In the genomic region with DNA sequence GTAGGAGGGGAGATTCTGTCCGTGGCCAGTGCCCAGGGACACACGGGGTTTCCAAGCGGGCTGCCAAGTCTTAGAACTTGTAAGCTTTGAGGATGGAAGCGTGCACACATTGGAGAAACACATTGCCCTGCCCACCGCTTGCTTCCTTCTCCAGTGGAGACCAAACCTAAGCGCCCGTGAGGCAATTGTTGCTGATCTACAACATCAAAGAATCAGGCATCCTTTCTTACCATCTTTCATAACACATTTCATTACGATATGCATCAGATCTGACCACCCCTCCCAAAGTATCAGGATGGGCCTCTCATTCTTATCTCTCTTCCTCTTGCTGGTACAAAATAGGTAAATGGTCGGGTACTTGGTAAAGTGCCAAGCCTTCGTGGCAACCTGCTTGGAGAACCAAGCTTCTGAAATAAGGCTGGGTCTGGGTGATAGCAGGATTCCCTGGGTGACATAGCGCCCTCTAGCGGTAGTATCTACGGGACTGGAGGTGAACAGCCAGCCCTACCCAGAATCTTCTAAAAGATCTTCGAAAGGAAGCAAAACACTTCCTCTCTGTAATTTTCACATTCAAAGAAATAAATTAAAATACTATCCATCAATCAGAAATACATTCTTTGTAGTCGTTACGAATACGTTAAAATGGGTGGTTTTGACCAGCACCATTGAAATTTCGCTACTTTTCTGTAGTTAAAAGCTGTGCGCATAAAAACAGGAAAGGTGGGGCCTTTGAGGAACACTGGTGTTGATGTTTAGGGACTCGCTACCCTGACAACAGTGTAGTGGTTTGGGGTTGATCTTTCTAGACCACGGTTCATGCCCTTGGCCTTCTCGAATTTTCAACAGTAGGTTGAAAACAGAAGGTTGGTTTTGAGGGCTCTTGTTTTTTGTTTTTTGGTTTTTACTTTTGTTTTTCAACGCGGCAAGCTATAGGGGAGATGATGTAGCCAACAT, we compare ENCODE assay signal across 9 mouse cellular contexts. TPM values are rescaled to one million over a fixed set of nuclear protein-coding genes. Genes with fewer than 3 reads are reported as not detected.
DNase-seq lines count a peak whose midpoint lies in the region; ATAC-seq and TF ChIP-seq lines count a peak whose summit lies in the region.
"Had no signal": no experiment of that assay in that cellular context is flagged by ENCODE, and none has a peak within 500 bp of the region (broad histone marks: within the 10 kb centered on the region; RNA-seq: fewer than 3 reads in every experiment).

No protein-coding gene starts in this region.

- H3K79me2 ChIP-seq in heart, adult 2 months (replicated peaks; ENCODE audit: control insufficient read depth, insufficient read depth, low read length) = no peaks in the 10 kb centered on the region

- ATAC-seq in heart, embryonic 12.5 days (ENCODE audit: insufficient number of reproducible peaks, low FRiP score) = no peak

- no peak overlapping the region for H3K27ac ChIP-seq in heart, adult 2 months
- no peak overlapping the region for H3K27ac ChIP-seq in heart, embryonic 12.5 days (ENCODE audit: poor library complexity, severe bottlenecking)
- H3K27ac ChIP-seq: midbrain, embryonic 12.5 days had no signal

- no peaks in the 10 kb centered on the region for H3K27me3 ChIP-seq in heart, adult 2 months (ENCODE audit: control insufficient read depth, insufficient read depth, low read length)
- peaks cover 21% of the 10 kb centered on the region; the same call in 1 of the 2 replicates for H3K27me3 ChIP-seq in heart, embryonic 12.5 days (replicated peaks)
- H3K27me3 ChIP-seq: midbrain, embryonic 12.5 days had no signal

- DNase-seq in heart, adult 2 months = peak; percentile 63 to 80
- DNase-seq in ZHBTc4 (ENCODE audit: low read depth, low spot score) = peak; percentile 79
- peak; percentile 50 to 72 for DNase-seq in cerebellum, postnatal 4 days (ENCODE audit: low spot score in 2 of 2)
- peak; percentile 65 to 79 for DNase-seq in heart, postnatal 14 days
- peak; percentile 47 to 64 for DNase-seq in left cerebral cortex, postnatal 36 days (ENCODE audit: low spot score in 2 of 2)
- peak; percentile 98 for DNase-seq in naive thymus-derived CD4-positive, alpha-beta T cell, adult 2 months (ENCODE audit: low read depth)
- peak; percentile 75 for DNase-seq in testis, postnatal 14 days (ENCODE audit: low spot score)

- TF ChIP-seq EP300 in heart, adult 2 months (IDR thresholded peaks at IDR 0.05; ENCODE audit: insufficient read depth, low read depth, low read length) = no peak

- no peaks in the 10 kb centered on the region; the same call in 1 of the 2 replicates for H3K4me1 ChIP-seq in heart, adult 2 months (ENCODE audit: control insufficient read depth, insufficient read depth, low read length)
- H3K4me1 ChIP-seq in heart, embryonic 12.5 days (replicated peaks) = peaks cover 17% of the 10 kb centered on the region

- WGBS in heart, adult 2 months = 63% methylated on average over 24 of the region's 24 CpGs
- WGBS in heart, embryonic 12.5 days = 66% methylated on average over 24 of the region's 24 CpGs

- TF ChIP-seq POLR2A in heart, adult 2 months (IDR thresholded peaks at IDR 0.05; ENCODE audit: insufficient read depth, low read depth, low read length) = no peak

- intact Hi-C loops in heart, adult 2 months (cut with DNase I) = no loop called here
- intact Hi-C loops in heart, postnatal 14 days (cut with DNase I) = loop anchor here (5.0 kb wide), 1 partner anchor 61 kb away; no protein-coding TSS in a partner anchor
- intact Hi-C loops in left cerebral cortex, postnatal 36 days (cut with DNase I) = loop anchor here (5.0 kb wide), 1 partner anchor 61 kb away; no protein-coding TSS in a partner anchor

- H3K4me2 ChIP-seq in heart, embryonic 12.5 days = no peak overlapping the region
- H3K4me2 ChIP-seq: midbrain, embryonic 12.5 days had no signal

- no peaks in the 10 kb centered on the region for H3K9me3 ChIP-seq in heart, embryonic 12.5 days (replicated peaks)
- H3K9me3 ChIP-seq: midbrain, embryonic 12.5 days had no signal

- no peak overlapping the region for H3K4me3 ChIP-seq in heart, adult 2 months
- H3K4me3 ChIP-seq in heart, embryonic 12.5 days = no peak overlapping the region
- H3K4me3 ChIP-seq: midbrain, embryonic 12.5 days had no signal

- no peak overlapping the region; the same call in 1 of the 2 replicates for H3K9ac ChIP-seq in heart, adult 2 months (ENCODE audit: low read depth, low read length)
- H3K9ac ChIP-seq in heart, embryonic 12.5 days = no peak overlapping the region
- H3K9ac ChIP-seq: midbrain, embryonic 12.5 days had no signal

- H3K36me3 ChIP-seq in heart, adult 2 months (ENCODE audit: control insufficient read depth, insufficient read depth, low read length) = no peaks in the 10 kb centered on the region
- no peaks in the 10 kb centered on the region for H3K36me3 ChIP-seq in heart, embryonic 12.5 days
- H3K36me3 ChIP-seq: midbrain, embryonic 12.5 days had no signal

- peak; percentile 85 for TF ChIP-seq CTCF in heart, adult 2 months (IDR thresholded peaks at IDR 0.05)

RNA-seq across cellular contexts. Expression of a gene that starts 2.1 kb away (rescaled TPM):
- 1 to 10 TPM; 2.9 to 3.0 TPM for total RNA-seq in heart, adult 2 months (2021)
- 0.94 and 1.3 TPM in 2 replicates for polyA plus RNA-seq in heart, adult 2 months (2012; rRNA removed)
- 0.21 and 0.43 TPM in 2 replicates for polyA plus RNA-seq in heart, embryonic 12.5 days (2016; fragmentation: Nextera tagmentation; extraction: Ambion mirVana)
- total RNA-seq in heart, postnatal 14 days (2021) = 1 to 10 TPM; 2.4 to 3.1 TPM
- 1 to 10 TPM; 5.5 to 6.0 TPM for total RNA-seq in left cerebral cortex, postnatal 36 days (2021)

RNA-seq across cellular contexts. Expression of a gene that starts 17.6 kb away (rescaled TPM):
- 10 to 100 TPM; 26.6 to 38.7 TPM for total RNA-seq in heart, adult 2 months (2021)
- polyA plus RNA-seq in heart, adult 2 months (2012; rRNA removed) = 33.5 and 58.5 TPM in 2 replicates
- 48.8 and 57.7 TPM in 2 replicates for polyA plus RNA-seq in heart, embryonic 12.5 days (2016; fragmentation: Nextera tagmentation; extraction: Ambion mirVana)
- total RNA-seq in heart, postnatal 14 days (2021) = 10 to 100 TPM; 36.1 to 38.6 TPM
- 10 to 100 TPM; 39.6 to 45.4 TPM for total RNA-seq in left cerebral cortex, postnatal 36 days (2021)
